Comparison of ENCODE assay signal across 30 mouse cellular contexts in genomic region chr14:11579950-11580349, GRCm38 (mm10). TPM values are rescaled to one million over a fixed set of nuclear protein-coding genes. Genes with fewer than 3 reads are reported as not detected.
A peak's percentile ranks its signal among the peaks of the same experiment; 100 is the strongest.
DNase-seq lines count a peak whose midpoint lies in the region; ATAC-seq and TF ChIP-seq lines count a peak whose summit lies in the region.
"Had no signal": no experiment of that assay in that cellular context is flagged by ENCODE, and none has a peak within 500 bp of the region (broad histone marks: within the 10 kb centered on the region; RNA-seq: fewer than 3 reads in every experiment).

No protein-coding gene starts in this region.

- ATAC-seq in hindbrain, embryonic 11.5 days (ENCODE audit: low FRiP score), result no peak
- ATAC-seq: midbrain, embryonic 15.5 days had no signal

- no peak overlapping the region for H3K4me2 ChIP-seq in hindbrain, embryonic 11.5 days (replicated peaks; ENCODE audit: low read depth, low read length)
- H3K4me2 ChIP-seq: embryonic facial prominence, embryonic 13.5 days; forebrain, embryonic 12.5 days; heart, embryonic 11.5 days; limb, embryonic 15.5 days; midbrain, embryonic 15.5 days; neural tube, embryonic 13.5 days had no signal

- no peak for DNase-seq in heart, adult 2 months
- DNase-seq in heart, adult 9 months (ENCODE audit: low spot score in 2 of 2), result no peak
- DNase-seq in left cerebral cortex, adult 2 months (ENCODE audit: extremely low spot score in 1 of 2, low spot score in 2 of 2), result no peak
- DNase-seq in left cerebral cortex, postnatal 10 days (ENCODE audit: extremely low spot score in 1 of 2, low spot score in 2 of 2), result no peak
- peak; percentile 46 for DNase-seq in ZHBTc4 (ENCODE audit: low read depth, low spot score)
- DNase-seq in hindbrain, embryonic 11.5 days (ENCODE audit: low spot score), result no peak
- DNase-seq: adrenal gland, postnatal 14 days; cerebellum, adult 2 months; cerebellum, postnatal 25 days; kidney, adult 8-10 months; kidney, postnatal 25 days; layer of hippocampus, adult 9-11 months; left cerebral cortex, postnatal 4 days; lung, adult 18-20 months; lung, postnatal 36 days; retina, postnatal 1 day; right cerebral cortex, postnatal 25 days; thymus, postnatal 4 days had no signal

- intact Hi-C loops in heart, adult 2 months (cut with DNase I), result loop anchor here (2.0 kb wide), 1 partner anchor 25 kb away; no protein-coding TSS in a partner anchor
- intact Hi-C loops in left cerebral cortex, adult 2 months (cut with DNase I), result no loop called here
- intact Hi-C loops in left cerebral cortex, postnatal 10 days (cut with DNase I), result no loop called here

- TF ChIP-seq CTCF in heart, adult 2 months (IDR thresholded peaks at IDR 0.05), result peak; percentile 43
- TF ChIP-seq CTCF in left cerebral cortex, adult 2 months (IDR thresholded peaks at IDR 0.05), result peak; percentile 18
- TF ChIP-seq CTCF in E14TG2a.4 (conservative IDR thresholded peaks at IDR 0.05; ENCODE audit: low read length), result peak; percentile 25; the same call in 1 of the 2 replicates

- no peak overlapping the region for H3K4me3 ChIP-seq in heart, adult 2 months
- no peak overlapping the region for H3K4me3 ChIP-seq in left cerebral cortex, adult 2 months
- no peak overlapping the region for H3K4me3 ChIP-seq in E14TG2a.4 (replicated peaks; ENCODE audit: low read length)
- no peak overlapping the region for H3K4me3 ChIP-seq in hindbrain, embryonic 11.5 days (ENCODE audit: low read depth, low read length)
- H3K4me3 ChIP-seq: embryonic facial prominence, embryonic 13.5 days; erythroblast, embryonic 14.5 days; forebrain, embryonic 12.5 days; limb, embryonic 15.5 days; midbrain, embryonic 15.5 days; myocyte; neural tube, embryonic 13.5 days had no signal

- H3K9me3 ChIP-seq in E14TG2a.4 (ENCODE audit: low read length), result peaks cover 8% of the 10 kb centered on the region
- no peaks in the 10 kb centered on the region for H3K9me3 ChIP-seq in hindbrain, embryonic 11.5 days (ENCODE audit: control insufficient read depth, low read length)
- H3K9me3 ChIP-seq: forebrain, embryonic 12.5 days; limb, embryonic 15.5 days; midbrain, embryonic 15.5 days had no signal

- no peaks in the 10 kb centered on the region for H3K27me3 ChIP-seq in heart, adult 2 months (ENCODE audit: control insufficient read depth, insufficient read depth, low read length)
- no peaks in the 10 kb centered on the region for H3K27me3 ChIP-seq in E14TG2a.4 (ENCODE audit: insufficient read depth, low read length)
- no peaks in the 10 kb centered on the region for H3K27me3 ChIP-seq in hindbrain, embryonic 11.5 days (ENCODE audit: control insufficient read depth, insufficient read depth, low read length)
- H3K27me3 ChIP-seq: embryonic facial prominence, embryonic 13.5 days; forebrain, embryonic 12.5 days; limb, embryonic 15.5 days; midbrain, embryonic 15.5 days; neural tube, embryonic 13.5 days had no signal

- no peak overlapping the region for H3K27ac ChIP-seq in heart, adult 2 months
- H3K27ac ChIP-seq in left cerebral cortex, adult 2 months, result no peak overlapping the region
- H3K27ac ChIP-seq in hindbrain, embryonic 11.5 days (ENCODE audit: low read depth, low read length), result no peak overlapping the region
- H3K27ac ChIP-seq: embryonic facial prominence, embryonic 13.5 days; forebrain, embryonic 12.5 days; limb, embryonic 15.5 days; midbrain, embryonic 15.5 days; neural tube, embryonic 13.5 days had no signal

- H3K9ac ChIP-seq in heart, adult 2 months (ENCODE audit: low read depth, low read length), result no peak overlapping the region
- no peak overlapping the region for H3K9ac ChIP-seq in hindbrain, embryonic 11.5 days (ENCODE audit: low read depth, low read length)
- H3K9ac ChIP-seq: embryonic facial prominence, embryonic 13.5 days; forebrain, embryonic 12.5 days; limb, embryonic 15.5 days; midbrain, embryonic 15.5 days; neural tube, embryonic 13.5 days had no signal

- H3K79me2 ChIP-seq in heart, adult 2 months (replicated peaks; ENCODE audit: control insufficient read depth, insufficient read depth, low read length), result peaks cover 12% of the 10 kb centered on the region

- peaks cover 22% of the 10 kb centered on the region for H3K4me1 ChIP-seq in heart, adult 2 months (ENCODE audit: control insufficient read depth, insufficient read depth, low read length)
- H3K4me1 ChIP-seq in E14TG2a.4 (replicated peaks; ENCODE audit: low read depth, low read length), result peaks cover 40% of the 10 kb centered on the region
- H3K4me1 ChIP-seq in hindbrain, embryonic 11.5 days (replicated peaks; ENCODE audit: control insufficient read depth, insufficient read depth, low read length), result peaks cover 2% of the 10 kb centered on the region; the same call in 1 of the 2 replicates

- 74% methylated on average over 1 of the region's 1 CpGs for WGBS in heart, adult 2 months
- WGBS in hindbrain, embryonic 11.5 days, result 94% methylated on average over 1 of the region's 1 CpGs

- TF ChIP-seq EP300 in heart, adult 2 months (IDR thresholded peaks at IDR 0.05; ENCODE audit: insufficient read depth, low read depth, low read length), result no peak

- peaks cover 4% of the 10 kb centered on the region; the same call in 1 of the 2 replicates for H3K36me3 ChIP-seq in heart, adult 2 months (ENCODE audit: control insufficient read depth, insufficient read depth, low read length)
- H3K36me3 ChIP-seq in E14TG2a.4 (ENCODE audit: insufficient read depth, low read length), result peaks cover 4% of the 10 kb centered on the region; the same call in 1 of the 2 replicates
- H3K36me3 ChIP-seq in hindbrain, embryonic 11.5 days (ENCODE audit: control insufficient read depth, insufficient read depth, low read length), result no peaks in the 10 kb centered on the region
- H3K36me3 ChIP-seq: forebrain, embryonic 12.5 days; limb, embryonic 15.5 days; midbrain, embryonic 15.5 days; neural tube, embryonic 13.5 days had no signal

- no peak for TF ChIP-seq POLR2A in heart, adult 2 months (IDR thresholded peaks at IDR 0.05; ENCODE audit: insufficient read depth, low read depth, low read length)

RNA-seq across cellular contexts. Expression of gene Ptprg, which starts 26.6 kb away (rescaled TPM):
- 10 to 100 TPM; 54.0 to 57.1 TPM for total RNA-seq in heart, adult 2 months (2021)
- 25.1 and 44.0 TPM in 2 replicates for polyA plus RNA-seq in heart, adult 2 months (2012; rRNA removed)
- total RNA-seq in left cerebral cortex, adult 2 months (2021), result 100 to 1,000 TPM in 1 of 2 experiments, 10 to 100 TPM in 1; 85.9 to 111 TPM
- total RNA-seq in left cerebral cortex, postnatal 10 days (2021), result 100 to 1,000 TPM; 134 to 135 TPM
- 45.0 and 46.6 TPM in 2 replicates for polyA plus RNA-seq in hindbrain, embryonic 11.5 days (2014; fragmentation: Nextera tagmentation; extraction: Ambion mirVana)
- total RNA-seq: hematopoietic stem cell, adult 5-6 weeks; megakaryocyte-erythroid progenitor cell, adult 5-6 weeks; MEL had no signal
- polyA plus RNA-seq: erythroblast, embryonic 14.5 days had no signal
